Mouse (Mus musculus): Measurements from ENCODE around the gene Dbf4.
A peak's percentile ranks its signal among the peaks of the same experiment; 100 is the strongest.

Dbf4 gene

DNA sequence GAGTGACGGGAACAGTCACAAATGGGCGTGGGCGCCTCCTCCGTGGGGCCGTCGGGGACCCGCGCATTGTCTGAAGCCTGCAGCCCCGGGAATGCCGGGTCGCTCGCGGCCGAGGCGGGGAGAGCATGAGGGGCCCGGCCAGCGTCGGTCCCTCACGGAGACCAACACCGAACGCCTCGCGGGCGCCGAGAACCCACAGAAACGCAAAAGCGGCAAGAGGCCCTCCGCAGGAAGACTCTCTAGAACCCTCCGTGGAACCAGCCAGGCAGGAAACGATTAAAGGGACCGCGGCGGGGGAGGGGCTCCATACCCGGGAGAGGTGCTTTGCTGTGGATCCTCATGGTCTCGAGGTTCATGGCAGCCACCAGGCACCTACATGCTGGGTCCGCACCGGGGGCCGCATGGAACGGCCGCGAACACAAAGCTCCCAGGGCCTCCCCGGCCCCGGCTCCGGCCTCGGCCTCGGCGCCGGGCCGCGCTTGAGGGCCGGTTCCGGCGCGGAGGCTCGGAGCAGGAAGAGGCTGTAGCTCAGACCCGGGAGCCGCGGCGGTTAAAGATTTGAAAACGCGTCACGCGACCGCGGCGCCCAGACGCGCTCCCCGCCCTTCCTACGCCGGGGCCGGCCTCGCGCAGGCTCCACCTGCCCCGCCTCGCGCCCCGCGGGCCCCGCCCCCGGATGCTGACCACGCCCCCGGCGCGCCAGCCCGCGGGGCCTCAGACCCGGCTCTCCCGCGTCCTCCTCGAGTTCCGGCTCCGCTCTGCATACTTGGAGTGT lies at the start of gene Dbf4, which contains the start of gene Slc25a40:
Gene Dbf4, minus strand, starts transcription at position 560 of the 775 bp plus-strand sequence.
Gene Slc25a40, plus strand, starts transcription at position 694 of the 775 bp plus-strand sequence.
- peak; percentile 92 for DNase-seq (ENCODE audit: low spot score)

DNA sequence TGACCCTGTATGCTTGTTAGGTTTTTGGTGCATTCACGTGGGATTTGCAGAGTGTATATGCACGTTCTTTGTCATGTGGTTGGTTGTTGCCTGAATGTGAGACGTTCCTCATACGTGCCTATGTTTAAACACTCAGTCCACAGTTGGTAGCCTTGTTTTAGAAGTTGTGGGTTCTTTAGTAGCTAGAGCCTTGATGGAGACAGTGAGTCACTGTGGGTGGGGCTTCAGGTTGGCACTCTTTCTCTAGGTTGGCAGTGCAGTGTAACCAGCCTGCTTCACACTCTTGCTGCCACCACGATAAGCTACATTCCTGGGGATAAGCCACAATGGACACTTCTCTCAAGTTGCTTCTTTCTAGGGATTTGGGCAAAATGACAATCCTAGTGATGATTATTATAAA lies 34.0 kb upstream of the Dbf4 start:
- no peak for DNase-seq (ENCODE audit: low spot score)

- DNase-seq (ENCODE audit: low spot score) = no peak
Observed at GRCm38 (mm10) chr5:8455565-8455964, 33.0 kb upstream of the Dbf4 start.

DNA sequence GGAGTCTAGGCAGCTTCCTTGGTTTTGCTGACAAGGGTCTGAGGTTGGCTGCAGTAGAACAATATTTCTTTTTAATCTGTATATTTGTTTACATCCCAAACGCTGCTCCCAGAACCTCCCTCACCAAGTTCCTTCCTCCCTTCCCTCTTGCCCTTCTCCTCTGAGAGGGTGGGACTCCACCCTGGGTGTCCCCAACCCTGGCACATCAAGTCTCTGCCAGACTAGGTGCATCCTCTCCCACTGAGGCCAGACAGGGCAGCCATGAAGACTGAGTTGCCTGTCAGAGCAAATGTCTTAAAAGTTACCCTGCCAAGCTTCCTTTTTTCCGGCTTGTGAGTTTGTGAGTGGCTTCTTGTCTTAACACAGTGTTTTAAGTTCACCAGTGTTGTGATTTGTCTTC lies 16.6 kb upstream of the Dbf4 start:
- no peak for DNase-seq (ENCODE audit: low spot score)

DNA sequence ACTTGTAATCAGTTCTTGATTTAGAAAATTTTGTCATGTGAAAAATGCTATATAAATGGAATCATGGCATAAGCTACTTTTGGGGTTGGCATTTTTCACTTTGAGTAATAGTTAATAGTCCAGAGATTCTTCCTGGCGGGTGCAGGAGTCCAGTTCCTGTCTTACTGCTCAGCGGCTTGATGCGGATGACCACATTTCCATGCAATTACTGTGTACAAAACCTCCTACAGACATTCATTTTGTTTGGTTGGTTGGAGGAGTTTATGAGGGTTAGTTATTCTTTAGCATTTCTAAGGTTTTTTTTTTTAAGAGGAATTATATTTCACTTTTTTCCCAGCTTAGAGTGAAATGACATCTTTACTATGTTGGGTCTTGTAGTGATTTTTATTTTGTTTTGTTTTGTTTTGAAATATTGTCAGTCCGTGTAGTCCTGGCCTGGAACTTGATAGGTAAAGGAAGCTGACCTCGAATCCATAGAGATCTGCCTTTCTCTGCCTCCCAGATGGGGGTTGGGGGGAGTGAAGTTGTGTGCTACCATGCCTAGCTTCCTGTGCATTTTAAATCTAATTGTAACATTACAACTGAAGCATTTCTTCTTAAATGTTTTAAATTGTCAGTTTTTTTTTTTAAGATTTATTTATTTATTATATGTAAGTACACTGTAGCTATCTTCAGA lies 15.1 kb upstream of the Dbf4 start:
- no peak for DNase-seq (ENCODE audit: low spot score)

DNA sequence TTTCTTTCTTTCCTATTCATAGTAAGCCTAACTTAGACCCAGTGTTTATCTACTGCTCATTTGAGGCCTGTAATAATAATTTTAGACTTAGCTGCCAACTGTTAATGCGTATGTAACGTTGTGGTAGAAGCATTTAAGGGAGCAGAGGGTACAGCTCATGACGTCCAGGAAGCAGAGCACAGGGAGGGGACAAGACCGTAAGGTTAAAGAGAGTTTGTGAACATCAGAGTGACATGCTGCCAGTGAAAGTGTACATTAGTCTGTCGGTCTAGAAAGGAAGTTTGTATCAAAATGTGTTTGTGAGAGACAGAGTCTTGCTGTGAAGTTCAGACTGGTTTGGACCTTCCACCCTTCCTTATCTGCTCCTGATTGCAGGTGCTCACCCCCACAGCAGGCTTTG lies 3.4 kb upstream of the Dbf4 start:
- DNase-seq (ENCODE audit: low spot score) = no peak

DNA sequence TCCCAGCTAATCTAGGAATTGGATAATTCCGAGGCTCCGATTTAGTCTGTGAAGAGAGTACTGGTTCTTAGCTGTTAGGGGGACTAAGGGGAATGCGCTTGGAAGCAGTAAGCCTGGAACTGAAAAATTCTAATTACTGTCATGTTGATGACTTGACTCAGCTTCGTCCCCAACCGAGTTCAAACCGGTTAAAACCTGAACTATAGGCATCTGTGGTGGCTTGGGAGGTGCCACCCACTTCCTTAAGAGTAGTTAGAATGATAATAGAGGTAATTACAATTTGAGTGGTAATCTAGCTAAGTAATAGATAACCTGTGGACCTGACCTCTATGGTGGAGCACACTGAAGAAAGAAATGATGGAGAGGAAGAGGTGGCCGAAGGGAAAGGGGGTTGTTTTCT lies 1.6 kb upstream of the Dbf4 start:
- DNase-seq (ENCODE audit: low spot score) = peak; percentile 20

- peak; percentile 28 for DNase-seq (ENCODE audit: low spot score)
Observed at GRCm38 (mm10) chr5:8422932-8423928, 714 bp upstream of the Dbf4 start.

- DNase-seq (ENCODE audit: low spot score) = no peak
Observed at GRCm38 (mm10) chr5:8421424-8421823, 1.1 kb downstream of the Dbf4 start.

- no peak for DNase-seq (ENCODE audit: low spot score)
Observed at GRCm38 (mm10) chr5:8417443-8417842, 5.1 kb downstream of the Dbf4 start.

DNA sequence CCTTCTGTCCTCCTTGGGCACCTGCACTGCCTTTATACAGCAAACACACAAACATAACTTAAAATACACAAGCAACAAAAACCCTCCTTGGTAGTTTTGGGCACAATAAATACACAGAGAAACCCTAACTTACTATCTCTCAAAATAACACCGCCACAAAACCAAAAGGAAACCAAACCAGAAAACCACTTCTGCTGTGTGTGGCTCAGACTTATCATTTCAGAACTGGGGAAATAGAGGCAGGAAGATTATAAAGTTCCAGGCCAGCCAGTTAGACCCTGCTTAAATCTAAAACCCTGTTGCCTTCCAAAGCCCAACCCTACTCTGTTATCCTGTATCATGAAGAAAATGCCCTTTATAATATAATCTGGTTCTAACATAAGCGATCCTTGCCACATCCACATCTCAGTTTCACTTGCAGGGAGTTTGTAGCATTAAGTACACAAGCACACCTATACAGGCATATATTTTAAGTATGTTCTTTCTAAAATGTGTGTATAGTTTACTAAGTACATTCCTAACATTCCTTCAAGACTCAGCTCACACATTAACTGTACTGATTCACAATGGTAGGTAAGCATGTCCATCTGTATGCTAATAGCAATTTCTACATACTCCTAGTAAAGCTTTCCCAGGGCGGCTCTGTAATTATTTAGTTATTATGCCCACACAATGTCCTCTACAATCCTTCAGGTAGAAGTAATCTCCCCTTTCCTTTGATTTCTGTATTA lies 5.7 kb downstream of the Dbf4 start:
- DNase-seq (ENCODE audit: low spot score) = no peak

GRCm38 (mm10) chr5:8408746-8409145 lies 13.8 kb downstream of the Dbf4 start:
- DNase-seq (ENCODE audit: low spot score) = no peak

GRCm38 (mm10) chr5:8397587-8398249 lies 24.8 kb downstream of the Dbf4 start:
- DNase-seq (ENCODE audit: low spot score) = no peak

DNA sequence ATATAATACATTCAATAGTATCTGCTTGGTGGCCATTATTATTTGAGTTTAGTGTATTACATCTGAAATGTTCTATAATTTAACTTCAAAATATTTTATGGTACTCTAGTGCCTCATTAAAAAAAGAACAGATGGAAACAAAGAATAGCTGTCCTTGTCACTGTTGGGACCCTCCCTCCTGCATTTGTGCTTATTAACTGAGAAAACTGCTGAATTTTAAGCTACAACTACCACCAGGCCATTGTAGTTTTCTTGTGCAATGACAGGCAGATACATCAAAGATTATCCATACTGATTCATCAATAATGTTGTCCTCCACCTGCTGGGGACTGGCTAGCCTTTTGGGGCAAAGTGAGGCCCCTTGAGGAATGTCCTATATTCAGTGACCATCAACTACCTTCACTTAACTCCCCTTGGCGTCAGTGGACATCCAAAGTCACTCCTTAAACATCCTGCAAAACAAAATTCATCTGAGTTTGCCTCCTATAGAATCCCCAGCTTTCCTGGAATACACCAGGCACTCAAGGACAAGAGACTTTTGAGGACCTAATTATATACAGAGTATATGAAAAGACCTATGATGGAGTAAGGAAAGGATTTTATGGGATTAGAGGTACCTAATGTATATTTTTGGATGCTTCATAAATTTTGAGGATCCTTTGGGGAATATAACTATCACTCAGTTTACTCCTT lies 28.5 kb downstream of the Dbf4 start:
- DNase-seq (ENCODE audit: low spot score) = no peak

DNA sequence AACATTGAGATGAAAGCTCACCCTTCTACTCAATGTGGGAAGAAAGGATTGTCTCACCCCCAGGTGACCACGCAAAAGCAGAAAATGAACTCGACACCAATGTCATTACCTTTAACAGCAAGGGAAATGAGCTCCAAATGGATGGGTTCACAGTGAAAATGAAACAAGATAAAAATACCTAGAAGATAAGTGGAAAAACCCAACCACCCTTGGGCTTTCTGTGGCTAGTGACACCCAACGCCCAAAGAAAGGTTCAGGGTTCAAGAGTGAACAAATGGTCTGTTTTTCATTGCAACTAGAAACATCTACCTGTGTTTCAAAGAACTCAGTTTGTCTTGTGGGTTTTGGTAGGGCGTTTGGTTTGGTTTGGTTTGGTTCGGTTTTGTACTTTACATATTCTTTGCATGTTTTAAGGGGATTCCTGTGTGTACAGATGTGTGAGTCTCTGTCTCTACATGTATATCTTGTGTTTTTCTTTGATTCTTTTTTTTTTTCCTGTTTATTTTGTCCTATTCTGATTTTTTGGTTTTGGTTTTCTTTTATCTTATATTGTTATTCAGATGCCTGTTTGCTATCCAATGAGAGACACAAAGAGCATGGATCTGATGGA lies 48.1 kb downstream of the Dbf4 start:
- DNase-seq (ENCODE audit: low spot score) = no peak

- DNase-seq (ENCODE audit: low spot score) = no peak
Observed at GRCm38 (mm10) chr5:8373415-8373814, 49.1 kb downstream of the Dbf4 start.

GRCm38 (mm10) chr5:8368781-8369180 lies 53.7 kb downstream of the Dbf4 start:
- DNase-seq (ENCODE audit: low spot score) = no peak

- DNase-seq (ENCODE audit: low spot score) = no peak
Observed at GRCm38 (mm10) chr5:8368328-8368692, 54.2 kb downstream of the Dbf4 start.

DNA sequence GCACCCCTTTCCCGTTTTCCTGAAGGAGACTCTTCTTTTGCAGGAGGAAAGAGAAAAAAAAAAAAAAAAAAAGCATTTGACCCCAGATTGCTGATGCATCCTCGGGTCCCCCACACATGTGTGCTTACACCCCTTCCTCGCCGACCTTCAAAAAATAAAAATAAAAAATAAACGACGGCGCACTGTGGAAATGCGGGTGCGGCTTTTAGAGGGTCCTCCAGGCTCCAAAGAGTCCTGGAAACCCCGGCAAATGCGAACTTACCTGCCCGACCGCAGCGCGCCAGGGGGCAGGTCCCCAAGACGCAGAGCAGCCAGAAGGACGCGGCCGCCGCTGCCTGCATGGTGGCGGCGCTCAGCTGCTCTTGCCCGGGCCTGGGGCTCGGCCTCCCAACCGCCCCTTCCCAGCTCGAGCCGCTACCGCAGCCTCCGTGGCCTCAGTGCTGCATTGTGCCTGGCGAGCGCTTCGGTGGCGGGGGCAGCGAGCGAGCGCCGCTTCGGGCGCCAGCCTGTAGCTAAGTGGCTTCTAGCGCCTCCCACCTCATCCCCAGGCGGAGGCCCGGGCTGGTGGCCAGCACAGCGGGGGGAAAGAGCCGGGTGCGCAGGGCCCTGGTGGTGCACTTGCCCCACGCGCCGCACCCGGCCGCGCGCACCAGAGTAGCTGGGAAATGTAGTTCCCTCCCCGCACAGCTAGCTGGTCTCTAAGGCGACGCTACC lies 54.7 kb downstream of the Dbf4 start, which contains the start of gene Adam22:
Gene Adam22, minus strand, starts transcription at position 547 of the 714 bp plus-strand sequence.
- peak; percentile 73 for DNase-seq (ENCODE audit: low spot score)

All from embryo, embryonic 10 days (tissue).